Mouse (Mus musculus): ENCODE data around the gene Kcns3.
"Not testable (repeated sequence)": the region's sequence is repeated elsewhere in the genome, so short reads cannot be mapped to it uniquely, and the experiment has no call there.

Kcns3 gene

DNA sequence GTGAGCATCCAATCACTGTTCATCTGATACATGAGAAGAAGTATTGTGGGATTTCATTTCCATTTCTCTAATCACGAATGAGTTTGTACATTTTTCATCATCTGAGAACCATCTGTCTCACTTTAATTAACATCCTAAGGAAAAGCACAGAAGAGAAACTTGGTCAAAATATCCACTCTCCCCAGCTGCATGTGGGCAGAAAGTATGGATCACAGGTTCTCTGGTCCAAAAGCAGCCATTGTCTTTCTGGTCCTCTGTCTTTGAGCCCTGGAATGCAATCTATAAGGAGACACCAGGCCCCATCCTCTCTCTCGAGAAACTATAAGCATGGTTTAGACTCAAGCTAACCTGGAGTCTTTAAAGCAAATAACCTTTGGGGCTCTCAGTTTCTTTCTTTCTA, 79.8 kb downstream of the Kcns3 start:
- DNase-seq = no peak

DNA sequence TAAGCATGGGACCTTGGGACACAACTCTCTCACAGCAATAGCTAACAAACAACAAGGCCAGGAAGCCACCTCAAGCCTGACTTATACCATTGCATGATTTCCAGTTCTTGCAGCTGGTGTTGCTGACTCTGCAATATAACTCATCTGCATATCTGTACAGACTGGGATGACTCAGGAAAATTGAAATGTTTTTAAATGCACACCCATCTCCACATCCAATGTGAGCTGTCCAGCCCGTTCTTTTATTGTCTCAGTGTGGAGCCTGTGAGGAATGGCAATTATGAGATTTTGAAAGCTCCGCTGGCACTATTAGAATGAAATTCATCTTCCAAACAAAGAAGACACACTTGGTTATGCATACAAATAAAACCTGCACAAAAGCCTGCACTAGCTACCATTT, 84.0 kb downstream of the Kcns3 start:
- no peak for DNase-seq

DNA sequence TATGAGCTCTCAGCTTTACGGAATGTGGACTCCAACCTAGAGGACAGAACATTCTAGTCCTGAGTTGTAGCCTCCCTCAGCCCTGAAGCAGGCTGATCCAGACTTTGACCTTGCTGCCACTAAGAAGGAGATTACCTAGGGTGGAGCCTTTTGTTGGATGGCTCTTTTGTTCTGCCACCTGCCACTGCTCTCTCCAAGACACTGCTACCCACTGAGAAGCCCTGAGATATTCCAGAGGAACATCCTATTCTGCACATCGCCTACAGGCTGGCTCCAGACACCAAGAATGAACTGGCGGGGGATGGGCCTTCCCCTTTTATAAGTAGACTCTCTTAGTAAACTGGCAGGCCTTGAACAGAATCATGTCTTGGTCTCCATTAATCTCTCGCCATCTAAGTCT, 98.2 kb downstream of the Kcns3 start:
- not testable (repeated sequence) for DNase-seq

DNA sequence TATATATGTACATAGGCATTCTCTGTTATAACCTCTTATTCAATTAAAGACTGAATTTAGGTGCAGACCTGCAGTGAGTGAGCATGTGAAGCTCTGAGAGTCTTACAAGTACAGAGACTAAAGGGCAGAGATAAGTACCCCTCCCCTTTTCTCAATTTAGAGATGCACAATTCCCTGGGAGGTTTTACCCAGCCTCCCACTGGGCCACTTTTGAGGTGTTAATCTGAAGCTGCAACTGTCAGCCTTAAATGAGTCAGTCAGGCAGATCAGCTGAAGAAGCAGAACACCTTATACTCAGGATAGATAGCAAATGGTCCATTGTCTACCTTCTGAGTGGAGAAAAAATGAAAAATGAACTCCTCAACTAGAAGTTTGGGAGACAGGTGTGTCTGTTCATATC, 109.0 kb downstream of the Kcns3 start:
- DNase-seq = no peak
